Comparison of ENCODE assay signal across 21 mouse cellular contexts in genomic region chr15:18925392-18926117, GRCm38 (mm10).
DNase-seq lines count a peak whose midpoint lies in the region; ATAC-seq and TF ChIP-seq lines count a peak whose summit lies in the region.
"Had no signal": no experiment of that assay in that cellular context is flagged by ENCODE, and none has a peak within 500 bp of the region (broad histone marks: within the 10 kb centered on the region; RNA-seq: fewer than 3 reads in every experiment).

No protein-coding gene starts in this region.

- no peaks in the 10 kb centered on the region for H3K36me3 ChIP-seq in forebrain, embryonic 15.5 days
- H3K36me3 ChIP-seq in forebrain, embryonic 12.5 days (replicated peaks): no peaks in the 10 kb centered on the region
- no peaks in the 10 kb centered on the region for H3K36me3 ChIP-seq in forebrain, postnatal 0 days (ENCODE audit: insufficient read depth)
- no peaks in the 10 kb centered on the region for H3K36me3 ChIP-seq in stomach, postnatal 0 days (ENCODE audit: control insufficient read depth, insufficient read depth, low read length)
- H3K36me3 ChIP-seq: heart, embryonic 13.5 days; liver, embryonic 12.5 days had no signal

- no peak for TF ChIP-seq EP300 in stomach, postnatal 0 days (optimal IDR thresholded peaks at IDR 0.05)

- intact Hi-C loops in left cerebral cortex, postnatal 10 days (cut with DNase I): no loop called here

- H3K9me3 ChIP-seq in forebrain, embryonic 15.5 days: no peaks in the 10 kb centered on the region
- H3K9me3 ChIP-seq in forebrain, embryonic 12.5 days: no peaks in the 10 kb centered on the region
- no peaks in the 10 kb centered on the region for H3K9me3 ChIP-seq in forebrain, postnatal 0 days (ENCODE audit: low read length)
- no peaks in the 10 kb centered on the region for H3K9me3 ChIP-seq in stomach, postnatal 0 days (ENCODE audit: control insufficient read depth, low read length)
- H3K9me3 ChIP-seq: heart, embryonic 13.5 days; liver, embryonic 12.5 days had no signal

- H3K4me1 ChIP-seq in forebrain, embryonic 15.5 days: no peaks in the 10 kb centered on the region
- H3K4me1 ChIP-seq in forebrain, embryonic 12.5 days: 0 out of 2 replicates have a peak, but pooled peaks cover 4% of the 10 kb centered on the region
- no peaks in the 10 kb centered on the region for H3K4me1 ChIP-seq in forebrain, postnatal 0 days (ENCODE audit: insufficient read depth)
- H3K4me1 ChIP-seq in stomach, postnatal 0 days (replicated peaks; ENCODE audit: control insufficient read depth, insufficient read depth): no peaks in the 10 kb centered on the region
- H3K4me1 ChIP-seq: heart, embryonic 13.5 days; liver, embryonic 12.5 days had no signal

- H3K27ac ChIP-seq in forebrain, embryonic 15.5 days (replicated peaks): 0 out of 2 replicates have a peak overlapping the region, but pooled peaks have one; percentile 5
- no peak overlapping the region for H3K27ac ChIP-seq in forebrain, embryonic 12.5 days
- no peak overlapping the region for H3K27ac ChIP-seq in forebrain, postnatal 0 days (ENCODE audit: low read depth, low read length)
- H3K27ac ChIP-seq in stomach, postnatal 0 days (replicated peaks): no peak overlapping the region
- H3K27ac ChIP-seq: heart, embryonic 13.5 days; liver, embryonic 12.5 days had no signal

- TF ChIP-seq CTCF in forebrain, postnatal 0 days (IDR thresholded peaks at IDR 0.05; ENCODE audit: low read depth): no peak
- no peak for TF ChIP-seq CTCF in stomach, postnatal 0 days (IDR thresholded peaks at IDR 0.05; ENCODE audit: low read depth)

- H3K4me3 ChIP-seq in forebrain, embryonic 15.5 days: no peak overlapping the region
- no peak overlapping the region for H3K4me3 ChIP-seq in forebrain, embryonic 12.5 days (replicated peaks)
- no peak overlapping the region for H3K4me3 ChIP-seq in forebrain, postnatal 0 days (ENCODE audit: low read depth, low read length)
- no peak overlapping the region for H3K4me3 ChIP-seq in stomach, postnatal 0 days (ENCODE audit: low read depth, low read length)
- H3K4me3 ChIP-seq: heart, embryonic 13.5 days; liver, embryonic 12.5 days had no signal

- no peaks in the 10 kb centered on the region for H3K27me3 ChIP-seq in forebrain, embryonic 15.5 days
- no peaks in the 10 kb centered on the region for H3K27me3 ChIP-seq in forebrain, embryonic 12.5 days
- no peaks in the 10 kb centered on the region for H3K27me3 ChIP-seq in forebrain, postnatal 0 days (ENCODE audit: insufficient read depth, low read length)
- no peaks in the 10 kb centered on the region for H3K27me3 ChIP-seq in stomach, postnatal 0 days (ENCODE audit: control insufficient read depth, insufficient read depth, low read length)
- H3K27me3 ChIP-seq: heart, embryonic 13.5 days; liver, embryonic 12.5 days; Patski had no signal

- DNase-seq in left cerebral cortex, adult 11 months (ENCODE audit: low spot score): peak; percentile 40
- DNase-seq in left cerebral cortex, postnatal 10 days (ENCODE audit: extremely low spot score in 1 of 2, low spot score in 2 of 2): no peak
- peak; percentile 72 for DNase-seq in brain, adult 2 months (ENCODE audit: low read depth, low spot score)
- peak; percentile 68 for DNase-seq in forebrain, postnatal 0 days
- no peak for DNase-seq in stomach, postnatal 0 days (ENCODE audit: low spot score)
- DNase-seq: adrenal gland, postnatal 14 days; cerebellum, adult 8-10 months; heart, postnatal 36 days; kidney, adult 8-10 months; kidney, postnatal 4 days; lung, embryonic 14.5 days; lung, postnatal 4 days; right cerebral cortex, adult 18-20 months; thymus, adult 2 months had no signal

- H3K4me2 ChIP-seq in forebrain, embryonic 15.5 days (replicated peaks): no peak overlapping the region
- H3K4me2 ChIP-seq in forebrain, embryonic 12.5 days: no peak overlapping the region
- H3K4me2 ChIP-seq in forebrain, postnatal 0 days (ENCODE audit: low read depth): no peak overlapping the region
- H3K4me2 ChIP-seq in stomach, postnatal 0 days (replicated peaks; ENCODE audit: low read depth): no peak overlapping the region
- H3K4me2 ChIP-seq: heart, embryonic 13.5 days; liver, embryonic 12.5 days; lung, embryonic 14.5 days; midbrain, embryonic 11.5 days had no signal

- 66% methylated on average over 1 of the region's 1 CpGs for WGBS in forebrain, embryonic 15.5 days
- WGBS in forebrain, embryonic 12.5 days: 89% methylated on average over 1 of the region's 1 CpGs
- 57% methylated on average over 1 of the region's 1 CpGs for WGBS in forebrain, postnatal 0 days
- WGBS in stomach, postnatal 0 days: 79% methylated on average over 1 of the region's 1 CpGs

- no peak overlapping the region for H3K9ac ChIP-seq in forebrain, embryonic 15.5 days (replicated peaks)
- H3K9ac ChIP-seq in forebrain, embryonic 12.5 days: no peak overlapping the region
- no peak overlapping the region for H3K9ac ChIP-seq in forebrain, postnatal 0 days
- no peak overlapping the region for H3K9ac ChIP-seq in stomach, postnatal 0 days (ENCODE audit: low read length)
- H3K9ac ChIP-seq: heart, embryonic 13.5 days; liver, embryonic 12.5 days; lung, embryonic 14.5 days had no signal

- no peak; the same call in 1 of the 2 replicates for ATAC-seq in forebrain, embryonic 15.5 days (replicated peaks)
- ATAC-seq in forebrain, embryonic 12.5 days (ENCODE audit: low FRiP score): no peak
- peak; percentile 81 for ATAC-seq in forebrain, postnatal 0 days
- ATAC-seq in stomach, postnatal 0 days (ENCODE audit: low FRiP score, low TSS enrichment): no peak
- ATAC-seq: activated CD4-positive, CD25-positive, alpha-beta regulatory T cell, adult 4 months; liver, embryonic 12.5 days; Patski had no signal

Comparison
In these comparisons a context has a peak if more than half of its experiments do, and no peak if none do; other contexts are left out.
1. DNase-seq: peak in left cerebral cortex, adult 11 months (single experiment), brain, adult 2 months (single experiment) and forebrain, postnatal 0 days (single experiment); none in left cerebral cortex, postnatal 10 days (0 of 2) and stomach, postnatal 0 days (single experiment).